Mouse (Mus musculus) testis, adult 10 weeks (tissue): ENCODE measurements around the gene Slc40a1. TPM values are rescaled to one million over a fixed set of nuclear protein-coding genes. Genes with fewer than 3 reads are reported as not detected.

Experiments
- polyA plus RNA-seq: library from polyadenylated mRNA; stranded (reverse); fragments of 350-450 nt; fragmentation: Illumina TruSeq; extraction: RNeasy Lipid Tissue Mini Kit (QIAGEN cat#74804); gene quantifications from one replicate; pipeline ENCODE4 v1.2.3, GENCODE M21; 2014; ENCODE audit warnings: low read depth, low replicate concordance

Slc40a1 gene
- 4.4 TPM for polyA plus RNA-seq

DNA sequence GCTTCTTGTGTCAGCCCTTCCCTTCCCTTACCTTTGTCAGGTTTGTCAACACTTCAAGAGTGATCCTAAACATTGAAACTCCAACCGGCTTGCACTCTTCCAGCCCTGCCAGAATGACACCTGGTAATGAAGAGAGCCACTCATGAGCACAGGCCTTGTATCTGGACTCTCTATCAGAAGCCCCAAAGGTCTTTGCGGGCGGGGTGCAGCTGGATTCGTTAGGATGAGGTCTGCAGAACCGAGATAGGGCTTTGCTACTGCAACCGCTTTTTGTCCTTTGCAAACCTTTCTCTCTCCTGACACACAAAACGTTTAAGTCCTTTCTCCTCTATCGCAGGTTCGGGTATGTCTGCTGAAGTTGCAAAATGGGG lies at the start of gene Slc40a1:
Gene Slc40a1, minus strand, starts transcription at position 131 of the 371 bp plus-strand sequence.

DNA sequence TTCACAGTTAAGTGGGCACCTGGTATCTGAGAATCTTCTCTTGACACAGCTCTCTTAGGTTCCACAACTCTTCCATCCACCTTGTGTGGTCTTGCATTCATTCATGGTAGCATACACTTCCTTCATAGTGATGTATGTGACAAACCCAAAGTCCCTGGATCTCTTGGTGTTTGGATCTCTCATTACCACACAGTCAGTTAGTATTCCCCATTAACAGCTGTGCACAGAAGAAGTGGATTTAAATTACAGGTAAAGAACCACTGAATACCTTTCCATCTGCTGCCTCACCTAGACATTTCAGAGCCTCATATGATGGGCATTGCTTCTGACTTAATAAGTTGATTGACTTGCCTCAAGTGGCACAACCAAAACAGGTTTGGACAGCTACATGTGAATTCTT lies 36.1 kb downstream of the Slc40a1 start, which contains the start of gene Gm5269:
Gene Gm5269, minus strand, starts transcription at position 101 of the 400 bp plus-strand sequence.

Other genes with a start within 250 kb of the Slc40a1 start
- gene Wdr75, start 131.4 kb downstream of the Slc40a1 start, polyA plus RNA-seq: 122 TPM
- gene Gm5269, start 36.2 kb downstream of the Slc40a1 start, polyA plus RNA-seq: not detected
- gene Dnah7b, start 139.8 kb upstream of the Slc40a1 start, polyA plus RNA-seq: 114 TPM